In genomic region chr19:56378007-56378406, GRCm38 (mm10) we compare ENCODE assay signal across 14 mouse cellular contexts.
"Had no signal": no experiment of that assay in that cellular context is flagged by ENCODE, and none has a peak within 500 bp of the region (broad histone marks: within the 10 kb centered on the region; RNA-seq: fewer than 3 reads in every experiment).

No protein-coding gene starts in this region.

- H3K36me3 ChIP-seq: limb, embryonic 10.5 days; liver, embryonic 15.5 days; midbrain, embryonic 10.5 days; neural tube, embryonic 15.5 days had no signal

- H3K27me3 ChIP-seq: neural tube, embryonic 15.5 days had no signal

- H3K9ac ChIP-seq: liver, embryonic 15.5 days; neural tube, embryonic 15.5 days had no signal

- H3K4me3 ChIP-seq: left cerebral cortex, adult 2 months; limb, embryonic 10.5 days; liver, embryonic 15.5 days; midbrain, embryonic 10.5 days; myocyte; neural tube, embryonic 15.5 days had no signal

- H3K4me2 ChIP-seq: liver, embryonic 11.5 days; liver, embryonic 15.5 days; neural tube, embryonic 15.5 days had no signal

- H3K4me1 ChIP-seq: midbrain, embryonic 10.5 days; neural tube, embryonic 15.5 days had no signal

- H3K27ac ChIP-seq: left cerebral cortex, adult 2 months; limb, embryonic 10.5 days; liver, embryonic 15.5 days; midbrain, embryonic 10.5 days; neural tube, embryonic 15.5 days had no signal

- H3K9me3 ChIP-seq: limb, embryonic 10.5 days; liver, embryonic 15.5 days; midbrain, embryonic 10.5 days; neural tube, embryonic 15.5 days had no signal

- DNase-seq: kidney, postnatal 14 days; lung, adult 2 months; lung, postnatal 4 days; midbrain, embryonic 14.5 days; right cerebral cortex, adult 18-20 months; right cerebral cortex, postnatal 25 days; thymus, postnatal 4 days had no signal
